Mouse (Mus musculus) adrenal gland, postnatal 14 days (tissue): ENCODE measurements around the gene Olfr129. TPM values are rescaled to one million over a fixed set of nuclear protein-coding genes. Genes with fewer than 3 reads are reported as not detected.

Source experiments
- DNase-seq: peaks from one replicate; pipeline ENCODE4 v3.0.0; 2021; ENCODE audit warnings: mixed read lengths
- long read RNA-seq, 2 experiments: library from polyadenylated mRNA; stranded (forward); transcript quantifications; one replicate each; pipeline ENCODE4 v2.0.0; 2021
- total RNA-seq: library from RNA; stranded (reverse); gene quantifications from 2 replicates; pipeline ENCODE4 v1.2.3, GENCODE M21; 2021

The Olfr129 gene
- total RNA-seq, result not detected in 2 replicates
- long read RNA-seq, experiment 1, result 0 reads
- long read RNA-seq, experiment 2, result 0 reads

DNA sequence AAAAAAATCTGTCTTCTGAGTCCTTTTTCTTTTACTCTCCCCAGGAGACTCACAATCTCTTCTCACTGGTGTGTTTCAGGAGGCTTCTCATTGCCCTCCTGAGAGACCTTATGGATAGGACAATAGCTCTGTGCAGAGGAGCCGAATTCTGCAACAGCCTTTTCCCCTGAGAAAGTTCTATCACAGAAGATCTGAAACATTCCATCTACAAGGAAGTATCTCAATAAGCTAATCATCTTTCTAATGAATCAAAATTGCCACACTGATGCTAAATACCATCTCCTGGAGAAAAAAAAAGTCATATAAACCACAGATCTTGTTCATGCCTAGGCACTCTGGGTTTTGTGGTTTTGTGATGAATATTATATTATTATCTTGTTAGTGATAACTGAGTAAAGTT is at the start of gene Olfr129:
TSS of gene Olfr129 (minus strand) at position 101 of the 400 bp plus-strand sequence.
- DNase-seq, result no peak

DNA sequence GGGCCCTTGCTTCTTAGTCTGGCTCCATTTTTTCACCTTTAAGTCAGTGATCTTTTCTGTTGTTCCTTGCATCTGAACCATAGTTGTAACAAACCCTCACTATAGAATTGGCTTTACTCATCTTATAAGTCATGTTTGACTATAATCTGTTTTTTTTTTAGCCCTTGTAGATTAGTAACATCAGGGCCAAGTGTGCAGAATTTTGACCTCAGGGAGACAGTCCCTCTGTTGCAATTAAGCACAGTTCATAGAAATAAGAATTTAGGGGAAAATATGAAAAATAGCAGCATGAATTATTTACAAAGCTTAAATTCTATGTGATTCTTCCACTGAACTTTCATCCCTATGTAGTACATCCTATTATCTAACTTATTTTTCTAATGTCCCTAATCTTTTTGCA is 28.7 kb upstream of the Olfr129 start, which contains the start of gene Olfr131:
TSS of gene Olfr131 (minus strand) at position 101 of the 400 bp plus-strand sequence.
- no peak for DNase-seq

DNA sequence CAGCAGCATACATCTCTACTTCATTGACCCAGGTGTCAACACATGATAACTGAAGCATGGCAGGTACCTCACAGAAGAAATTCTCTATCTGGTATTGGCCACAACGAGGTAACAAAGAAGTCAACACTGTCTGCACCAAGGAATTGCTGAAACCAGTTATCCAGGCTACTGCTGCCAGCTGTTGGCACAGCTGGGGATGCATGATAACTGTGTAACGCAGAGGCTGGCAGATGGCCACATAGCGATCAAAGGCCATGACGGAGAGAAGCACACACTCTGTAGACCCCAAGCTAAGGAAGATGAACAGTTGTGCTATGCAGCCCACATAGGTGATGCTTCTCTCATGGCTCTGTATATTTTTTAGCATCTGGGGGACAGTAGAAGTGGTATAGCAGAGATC is 22.5 kb upstream of the Olfr129 start:
- no peak for DNase-seq

DNA sequence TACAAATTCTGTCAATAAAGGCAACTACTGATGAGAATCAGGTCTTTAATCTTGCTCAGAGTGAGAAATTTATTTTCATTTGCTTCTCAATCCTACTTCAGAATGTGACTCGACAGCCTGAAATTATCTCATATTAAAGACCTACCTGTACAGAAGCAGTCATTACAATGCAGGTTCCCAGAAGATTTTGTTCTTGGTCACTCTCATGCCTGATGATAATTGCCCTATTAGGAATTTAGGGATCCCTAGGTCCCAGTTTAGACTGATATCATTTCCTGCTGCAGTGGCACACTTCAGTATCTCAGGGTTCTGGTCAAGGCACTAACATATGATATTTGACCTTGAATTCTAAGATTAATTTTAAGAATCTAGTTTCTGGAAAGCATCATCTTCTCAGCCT is 3.7 kb upstream of the Olfr129 start, which contains the start of gene Olfr130:
TSS of gene Olfr130 (plus strand) at position 301 of the 400 bp plus-strand sequence.
- no peak for DNase-seq

DNA sequence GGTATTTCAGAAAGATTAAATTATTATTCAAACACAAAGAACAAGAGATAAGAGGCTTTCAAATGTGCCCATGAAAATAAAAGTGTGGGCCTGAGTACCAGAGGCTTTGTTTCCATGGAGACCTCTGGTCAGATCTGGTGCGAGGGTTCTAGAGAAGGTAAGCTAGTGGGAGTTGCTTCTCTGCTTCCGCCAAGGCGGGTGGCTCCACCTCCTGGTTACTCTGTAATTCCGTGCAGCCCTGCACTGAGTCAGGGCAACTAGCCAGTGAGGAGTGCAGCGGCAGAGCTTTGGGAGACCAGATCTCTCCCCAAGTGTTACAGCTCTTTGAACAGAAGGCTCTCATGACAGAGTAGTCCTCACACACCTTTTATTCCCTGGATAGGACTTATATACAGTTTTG is 33.6 kb downstream of the Olfr129 start:
- DNase-seq, result no peak

DNA sequence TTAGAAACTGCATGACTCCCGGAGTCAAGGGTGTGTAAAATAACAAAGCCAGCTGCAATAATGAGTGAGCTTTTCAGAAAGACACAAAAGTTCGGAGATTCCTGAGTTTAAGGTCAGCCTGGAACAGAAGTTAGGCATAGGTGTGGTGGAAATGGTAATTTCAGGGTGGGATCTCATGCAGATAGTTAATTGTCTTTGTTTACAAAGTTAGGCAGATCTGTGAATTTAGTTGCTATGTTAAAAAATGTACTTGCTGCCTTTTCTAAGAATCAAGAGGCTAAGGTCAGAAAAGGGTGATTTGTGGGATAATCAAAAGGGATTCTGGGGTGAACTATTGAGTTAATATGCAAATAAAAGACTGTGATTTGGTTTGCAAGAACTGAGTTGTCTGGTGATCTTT is 43.5 kb downstream of the Olfr129 start:
- DNase-seq, result no peak

DNA sequence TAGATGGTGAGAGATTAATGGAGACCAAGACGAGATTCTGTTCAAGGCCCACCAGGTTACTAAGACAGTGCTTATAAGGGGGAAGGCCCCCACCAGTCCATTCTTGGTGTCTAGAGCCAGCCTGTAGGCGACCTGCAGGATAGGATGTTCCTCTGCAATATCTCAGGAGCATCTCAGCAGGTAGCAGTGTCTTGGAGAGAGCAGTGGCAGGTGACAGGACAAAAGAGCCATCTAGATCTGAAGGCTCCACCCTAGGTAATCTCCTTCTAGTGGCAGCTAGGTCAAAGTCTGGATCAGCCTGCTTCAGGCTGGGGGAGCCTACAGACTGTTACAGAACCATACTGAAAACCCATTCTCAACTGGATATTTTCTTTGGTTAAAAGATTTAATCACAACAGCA is 54.9 kb downstream of the Olfr129 start:
- no peak for DNase-seq

Other genes with a start within 250 kb of the Olfr129 start
- gene Olfr125, start 227.1 kb downstream of the Olfr129 start, total RNA-seq, result not detected in 2 replicates
- not detected in 2 replicates for gene Olfr126, start 212.6 kb downstream of the Olfr129 start, total RNA-seq
- not detected in 2 replicates for gene Olfr127, start 159.6 kb downstream of the Olfr129 start, total RNA-seq
- not detected in 2 replicates for gene Olfr128, start 139.5 kb downstream of the Olfr129 start, total RNA-seq
- gene Olfr761, start 107.0 kb downstream of the Olfr129 start, total RNA-seq, result not detected in 2 replicates
- gene Olfr130, start 3.8 kb upstream of the Olfr129 start, total RNA-seq, result not detected in 2 replicates
- not detected in 2 replicates for gene Olfr131, start 28.6 kb upstream of the Olfr129 start, total RNA-seq
- not detected in 2 replicates for gene Olfr132, start 74.4 kb upstream of the Olfr129 start, total RNA-seq
- not detected in 2 replicates for gene Olfr133, start 85.2 kb upstream of the Olfr129 start, total RNA-seq
- gene Olfr134, start 111.3 kb upstream of the Olfr129 start, total RNA-seq, result not detected in 2 replicates
- not detected in 2 replicates for gene Olfr135, start 144.3 kb upstream of the Olfr129 start, total RNA-seq
- gene Olfr138, start 201.0 kb upstream of the Olfr129 start, total RNA-seq, result not detected in 2 replicates
- not detected in 2 replicates for gene Olfr137, start 247.5 kb upstream of the Olfr129 start, total RNA-seq